Mouse (Mus musculus): ENCODE data around the gene Ppip5k2. TPM values are rescaled to one million over a fixed set of nuclear protein-coding genes. Genes with fewer than 3 reads are reported as not detected.

Ppip5k2 gene
- polyA plus RNA-seq, 1 experiment from 2014 or later: 46.4 TPM

GRCm38 (mm10) chr1:97659405-97659804 is 110.8 kb downstream of the Ppip5k2 start:
- peak overlapping the region; percentile 92 for H3K4me2 ChIP-seq (replicated peaks)
- H3K27me3 ChIP-seq: no peaks in the 10 kb centered on the region
- 53% methylated on average over 7 of the region's 7 CpGs for WGBS
- 0 out of 2 replicates have a peak, but pooled peaks cover 14% of the 10 kb centered on the region for H3K4me1 ChIP-seq
- no peak for ATAC-seq (ENCODE audit: insufficient number of reproducible peaks, insufficient read depth, low FRiP score, low TSS enrichment)
- peak overlapping the region; percentile 87; the same call in 1 of the 2 replicates for H3K4me3 ChIP-seq
- no peaks in the 10 kb centered on the region for H3K9me3 ChIP-seq
- H3K9ac ChIP-seq: no peak overlapping the region
- no peaks in the 10 kb centered on the region for H3K36me3 ChIP-seq
- H3K27ac ChIP-seq: no peak overlapping the region

GRCm38 (mm10) chr1:97657786-97658185 is 112.4 kb downstream of the Ppip5k2 start:
- WGBS: 86% methylated on average over 2 of the region's 2 CpGs
- no peak overlapping the region for H3K4me2 ChIP-seq (replicated peaks)

GRCm38 (mm10) chr1:97657201-97657600 is 113.0 kb downstream of the Ppip5k2 start:
- Histone ChIP-seq H3K9me3 (no peaks in the 10 kb centered on the region), H3K9ac (no peak overlapping the region), H3K4me3 (no peak overlapping the region), H3K4me1 (0 out of 2 replicates have a peak, but pooled peaks cover 14% of the 10 kb centered on the region), H3K27me3 (no peaks in the 10 kb centered on the region), H3K4me2 (replicated peaks) (no peak overlapping the region), H3K27ac (no peak overlapping the region), H3K36me3 (no peaks in the 10 kb centered on the region)
- no peak for ATAC-seq (ENCODE audit: insufficient number of reproducible peaks, insufficient read depth, low FRiP score, low TSS enrichment)
- WGBS: 73% methylated on average over 2 of the region's 2 CpGs

More at GRCm38 (mm10) chr1:97657786-97658185, 112.4 kb downstream of the Ppip5k2 start:
- no peak for ATAC-seq (ENCODE audit: insufficient number of reproducible peaks, insufficient read depth, low FRiP score, low TSS enrichment)
- H3K9me3 ChIP-seq: no peaks in the 10 kb centered on the region
- H3K27me3 ChIP-seq: no peaks in the 10 kb centered on the region
- H3K36me3 ChIP-seq: no peaks in the 10 kb centered on the region
- H3K4me1 ChIP-seq: 0 out of 2 replicates have a peak, but pooled peaks cover 14% of the 10 kb centered on the region
- no peak overlapping the region for H3K4me3 ChIP-seq
- H3K9ac ChIP-seq: no peak overlapping the region; the same call in 1 of the 2 replicates
- no peak overlapping the region for H3K27ac ChIP-seq

Other genes with a start within 250 kb of the Ppip5k2 start
- 17.0 and 17.3 TPM in 2 replicates for gene D1Ertd622e, start 108.3 kb downstream of the Ppip5k2 start, polyA plus RNA-seq (2016; fragmentation: Nextera tagmentation; extraction: Ambion mirVana)
- gene Gin1, start 239 bp downstream of the Ppip5k2 start, polyA plus RNA-seq (2016; fragmentation: Nextera tagmentation; extraction: Ambion mirVana): 18.0 and 21.2 TPM in 2 replicates